In genomic region chr16:87393813-87394548, GRCm38 (mm10) we compare ENCODE assay signal across 9 mouse cellular contexts. TPM values are rescaled to one million over a fixed set of nuclear protein-coding genes. Genes with fewer than 3 reads are reported as not detected.
A peak's percentile ranks its signal among the peaks of the same experiment; 100 is the strongest.
DNase-seq lines count a peak whose midpoint lies in the region; ATAC-seq and TF ChIP-seq lines count a peak whose summit lies in the region.
"Had no signal": no experiment of that assay in that cellular context is flagged by ENCODE, and none has a peak within 500 bp of the region (broad histone marks: within the 10 kb centered on the region; RNA-seq: fewer than 3 reads in every experiment).

No protein-coding gene starts in this region.

- H3K4me2 ChIP-seq in forebrain, embryonic 16.5 days (ENCODE audit: low read length), result no peak overlapping the region
- H3K4me2 ChIP-seq in liver, embryonic 16.5 days (ENCODE audit: low read depth, low read length), result no peak overlapping the region
- no peak overlapping the region for H3K4me2 ChIP-seq in neural tube, embryonic 15.5 days

- H3K36me3 ChIP-seq in forebrain, embryonic 16.5 days (ENCODE audit: control insufficient read depth, insufficient read depth), result peaks cover 20% of the 10 kb centered on the region
- H3K36me3 ChIP-seq in liver, embryonic 16.5 days (ENCODE audit: control insufficient read depth, insufficient read depth), result peaks cover 27% of the 10 kb centered on the region
- peaks cover 68% of the 10 kb centered on the region for H3K36me3 ChIP-seq in neural tube, embryonic 15.5 days

- intact Hi-C loops in heart, postnatal 25 days (cut with DNase I), result loop anchor here (10.0 kb wide), 2 partner anchors 509 to 1589 kb away; partner anchors contain the start of gene Adamts1

- H3K9me3 ChIP-seq in forebrain, embryonic 16.5 days (ENCODE audit: control insufficient read depth, low read length), result no peaks in the 10 kb centered on the region
- H3K9me3 ChIP-seq in liver, embryonic 16.5 days (replicated peaks; ENCODE audit: control insufficient read depth, low read length), result no peaks in the 10 kb centered on the region
- no peaks in the 10 kb centered on the region for H3K9me3 ChIP-seq in neural tube, embryonic 15.5 days (replicated peaks)

- H3K27ac ChIP-seq in cerebellum, adult 2 months (ENCODE audit: insufficient read depth, low read length), result no peak overlapping the region
- H3K27ac ChIP-seq in forebrain, embryonic 16.5 days (ENCODE audit: low read length), result no peak overlapping the region
- no peak overlapping the region for H3K27ac ChIP-seq in liver, embryonic 16.5 days (ENCODE audit: low read length)
- no peak overlapping the region for H3K27ac ChIP-seq in neural tube, embryonic 15.5 days (replicated peaks)

- ATAC-seq in forebrain, embryonic 16.5 days, result peak; percentile 88
- ATAC-seq in liver, embryonic 16.5 days (ENCODE audit: low read depth), result peak; percentile 47; the same call in 1 of the 2 replicates
- ATAC-seq in neural tube, embryonic 15.5 days (ENCODE audit: low FRiP score), result peak; percentile 85

- peak; percentile 73 for TF ChIP-seq CTCF in cerebellum, adult 2 months (IDR thresholded peaks at IDR 0.05; ENCODE audit: borderline replicate concordance, insufficient read depth, low read depth, low read length)

- 45% methylated on average over 16 of the region's 16 CpGs for WGBS in cerebellum, adult 2 months
- WGBS in forebrain, embryonic 16.5 days, result 50% methylated on average over 16 of the region's 16 CpGs
- WGBS in liver, embryonic 16.5 days (ENCODE audit: insufficient replicate concordance), result 54% methylated on average over 16 of the region's 16 CpGs
- whole genome bisulfite sequencing in neural tube, embryonic 15.5 days, result 55% methylated on average over 16 of the region's 16 CpGs

- H3K4me1 ChIP-seq in cerebellum, adult 2 months (ENCODE audit: control insufficient read depth, insufficient read depth, low read length), result no peaks in the 10 kb centered on the region
- no peaks in the 10 kb centered on the region for H3K4me1 ChIP-seq in forebrain, embryonic 16.5 days (replicated peaks; ENCODE audit: control insufficient read depth, insufficient read depth, low read length)
- no peaks in the 10 kb centered on the region for H3K4me1 ChIP-seq in liver, embryonic 16.5 days (ENCODE audit: control insufficient read depth, low read depth, low read length)
- no peaks in the 10 kb centered on the region for H3K4me1 ChIP-seq in neural tube, embryonic 15.5 days

- no peaks in the 10 kb centered on the region for H3K27me3 ChIP-seq in cerebellum, adult 2 months (ENCODE audit: control insufficient read depth, insufficient read depth, low read length)
- no peaks in the 10 kb centered on the region for H3K27me3 ChIP-seq in forebrain, embryonic 16.5 days (replicated peaks; ENCODE audit: control insufficient read depth, insufficient read depth, low read length)
- no peaks in the 10 kb centered on the region for H3K27me3 ChIP-seq in liver, embryonic 16.5 days (ENCODE audit: control insufficient read depth, insufficient read depth, low read depth, low read length)
- no peaks in the 10 kb centered on the region for H3K27me3 ChIP-seq in neural tube, embryonic 15.5 days (replicated peaks)

- H3K4me3 ChIP-seq in cerebellum, adult 2 months (replicated peaks; ENCODE audit: insufficient read depth, low read depth, low read length), result no peak overlapping the region
- no peak overlapping the region for H3K4me3 ChIP-seq in forebrain, embryonic 16.5 days (replicated peaks; ENCODE audit: low read length)
- H3K4me3 ChIP-seq in liver, embryonic 16.5 days (ENCODE audit: low read depth, low read length), result no peak overlapping the region
- H3K4me3 ChIP-seq in neural tube, embryonic 15.5 days (replicated peaks), result no peak overlapping the region
- H3K4me3 ChIP-seq: myocyte had no signal

- DNase-seq in MN1 (ENCODE audit: low spot score), result peak; percentile 72
- peak; percentile 54 to 61 for DNase-seq in cerebellum, adult 2 months
- peak; percentile 8 for DNase-seq in heart, postnatal 25 days (ENCODE audit: low spot score)
- DNase-seq in kidney, postnatal 4 days, result peak; percentile 63 to 75
- DNase-seq in thymus, postnatal 14 days, result peak; percentile 50

- no peak for TF ChIP-seq POLR2A in cerebellum, adult 2 months (IDR thresholded peaks at IDR 0.05; ENCODE audit: borderline replicate concordance, insufficient read depth, low read length)

- H3K9ac ChIP-seq in forebrain, embryonic 16.5 days (replicated peaks; ENCODE audit: low read depth, low read length), result no peak overlapping the region
- H3K9ac ChIP-seq in liver, embryonic 16.5 days (ENCODE audit: low read depth, low read length), result no peak overlapping the region
- no peak overlapping the region for H3K9ac ChIP-seq in neural tube, embryonic 15.5 days (replicated peaks)

RNA-seq across cellular contexts. Expression of gene Ltn1, which starts 38.4 kb away (rescaled TPM):
- polyA plus RNA-seq in cerebellum, adult 2 months (2012; rRNA removed), result 16.5 and 17.6 TPM in 2 replicates
- polyA plus RNA-seq in forebrain, embryonic 16.5 days (2015; fragmentation: Nextera tagmentation; extraction: Ambion mirVana), result 31.7 and 33.3 TPM in 2 replicates
- 10 to 100 TPM; 19.7 to 21.8 TPM for total RNA-seq in heart, postnatal 25 days (2021)
- polyA plus RNA-seq in liver, embryonic 16.5 days (2015; fragmentation: Nextera tagmentation; extraction: Ambion mirVana), result 10.4 and 10.5 TPM in 2 replicates
- 21.8 and 23.9 TPM in 2 replicates for polyA plus RNA-seq in neural tube, embryonic 15.5 days (2015; fragmentation: Nextera tagmentation; extraction: Ambion mirVana)

RNA-seq across cellular contexts. Expression of gene N6amt1, which starts 40.0 kb away (rescaled TPM):
- polyA plus RNA-seq in cerebellum, adult 2 months (2012; rRNA removed), result 20.4 and 20.5 TPM in 2 replicates
- polyA plus RNA-seq in forebrain, embryonic 16.5 days (2015; fragmentation: Nextera tagmentation; extraction: Ambion mirVana), result 13.8 and 17.5 TPM in 2 replicates
- total RNA-seq in heart, postnatal 25 days (2021), result 10 to 100 TPM; 16.0 to 17.2 TPM
- polyA plus RNA-seq in liver, embryonic 16.5 days (2015; fragmentation: Nextera tagmentation; extraction: Ambion mirVana), result 5.2 and 6.2 TPM in 2 replicates
- polyA plus RNA-seq in neural tube, embryonic 15.5 days (2015; fragmentation: Nextera tagmentation; extraction: Ambion mirVana), result 20.6 and 22.5 TPM in 2 replicates

RNA-seq across cellular contexts. Expression of gene Rwdd2b, which starts 46.4 kb away (rescaled TPM):
- polyA plus RNA-seq in cerebellum, adult 2 months (2012; rRNA removed), result 10.2 and 11.5 TPM in 2 replicates
- polyA plus RNA-seq in forebrain, embryonic 16.5 days (2015; fragmentation: Nextera tagmentation; extraction: Ambion mirVana), result 11.7 and 14.4 TPM in 2 replicates
- 1 to 10 TPM; 4.9 to 5.8 TPM for total RNA-seq in heart, postnatal 25 days (2021)
- 3.6 and 4.1 TPM in 2 replicates for polyA plus RNA-seq in liver, embryonic 16.5 days (2015; fragmentation: Nextera tagmentation; extraction: Ambion mirVana)
- polyA plus RNA-seq in neural tube, embryonic 15.5 days (2015; fragmentation: Nextera tagmentation; extraction: Ambion mirVana), result 16.5 and 16.7 TPM in 2 replicates

Comparison
In these comparisons a context has a peak if more than half of its experiments do, and no peak if none do; other contexts are left out.
1. DNase-seq: peak in every context shown above with its lines; median percentile 72 in MN1; 69 in kidney, postnatal 4 days; 58 in cerebellum, adult 2 months; 50 in thymus, postnatal 14 days; 8 in heart, postnatal 25 days.